Mouse (Mus musculus) hindbrain, embryonic 15.5 days (tissue): Measurements from ENCODE around the gene Cd209e. TPM values are rescaled to one million over a fixed set of nuclear protein-coding genes. Genes with fewer than 3 reads are reported as not detected.
"Not testable (repeated sequence)": the region's sequence is repeated elsewhere in the genome, so short reads cannot be mapped to it uniquely, and the experiment has no call there.

Experiments used
- ATAC-seq: fragments of 200-750 bp; cut with Nextera tagmentation; 2 replicates; pipeline ENCODE4 v1.8.0; 2017; ENCODE audit warnings: low read depth, moderate number of reproducible peaks, moderate TSS enrichment; ENCODE audit not compliant: low FRiP score
- H3K27ac ChIP-seq: fragments of 300-500 bp; sonication (generic); replicated peaks from 2 replicates; pipeline ENCODE4 v1.5.1; 2015; ENCODE audit warnings: mild to moderate bottlenecking, inconsistent platforms
- H3K27me3 ChIP-seq: fragments of 300-500 bp; sonication (generic); 2 replicates; pipeline ENCODE4 v1.6.1; 2015; ENCODE audit warnings: control low read depth, inconsistent platforms
- H3K36me3 ChIP-seq: fragments of 300-500 bp; sonication (generic); 2 replicates; pipeline ENCODE4 v1.6.1; 2015; ENCODE audit warnings: control low read depth, inconsistent platforms
- H3K4me1 ChIP-seq: fragments of 300-500 bp; sonication (generic); replicated peaks from 2 replicates; pipeline ENCODE4 v1.6.1; 2015; ENCODE audit warnings: control low read depth, inconsistent platforms
- H3K4me2 ChIP-seq: fragments of 300-500 bp; sonication (generic); 2 replicates; pipeline ENCODE4 v1.6.1; 2015; ENCODE audit warnings: moderate library complexity, mild to moderate bottlenecking, inconsistent platforms
- H3K4me3 ChIP-seq: fragments of 300-500 bp; sonication (generic); 2 replicates; pipeline ENCODE4 v1.5.1; 2015; ENCODE audit warnings: mild to moderate bottlenecking, inconsistent platforms
- H3K9ac ChIP-seq: fragments of 300-500 bp; sonication (generic); 2 replicates; pipeline ENCODE4 v1.6.1; 2015; ENCODE audit warnings: inconsistent platforms
- H3K9me3 ChIP-seq: fragments of 300-500 bp; sonication (generic); 2 replicates; pipeline ENCODE4 v1.6.1; 2016; ENCODE audit warnings: control low read depth, inconsistent platforms
- WGBS: fragments of 180-500 bp; shearing (Covaris S2); methylation state at CpG from one replicate; pipeline ENCODE4 v1.1.7; 2015; 5-methylcytosine and 5-hydroxymethylcytosine counted together
- polyA plus RNA-seq: library from polyadenylated mRNA; unstranded; fragments of >200 nt; fragmentation: Nextera tagmentation; extraction: Ambion mirVana; gene quantifications from 2 replicates; pipeline ENCODE4 v1.2.1, GENCODE M21; 2015

Cd209e gene
- not detected in 2 replicates for polyA plus RNA-seq

DNA sequence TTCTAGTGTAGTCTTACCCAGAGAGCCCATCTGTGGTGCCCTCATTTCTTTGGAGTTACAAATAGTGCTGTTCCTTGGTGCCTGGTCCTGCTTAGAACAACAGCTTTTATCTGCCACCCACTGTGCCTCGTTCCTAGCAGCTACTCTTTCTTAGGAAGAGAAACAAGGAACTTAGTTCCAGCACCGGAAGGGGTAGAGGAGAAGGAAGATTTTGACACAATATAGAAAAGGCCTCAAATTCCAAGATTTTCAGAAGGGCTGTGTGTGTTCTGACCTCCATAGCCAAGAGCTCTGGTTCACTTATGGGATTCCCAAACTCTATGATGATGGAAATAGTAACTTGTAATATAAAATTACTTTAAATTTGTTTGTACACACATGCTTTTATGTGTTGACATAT lies at the start of gene Cd209e:
Gene Cd209e, minus strand, starts transcription at position 101 of the 400 bp plus-strand sequence.
- ATAC-seq, result no peak
- 73% methylated on average over 2 of the region's 2 CpGs for WGBS
- no peak within 1 kb of the TSS for H3K4me2 ChIP-seq

DNA sequence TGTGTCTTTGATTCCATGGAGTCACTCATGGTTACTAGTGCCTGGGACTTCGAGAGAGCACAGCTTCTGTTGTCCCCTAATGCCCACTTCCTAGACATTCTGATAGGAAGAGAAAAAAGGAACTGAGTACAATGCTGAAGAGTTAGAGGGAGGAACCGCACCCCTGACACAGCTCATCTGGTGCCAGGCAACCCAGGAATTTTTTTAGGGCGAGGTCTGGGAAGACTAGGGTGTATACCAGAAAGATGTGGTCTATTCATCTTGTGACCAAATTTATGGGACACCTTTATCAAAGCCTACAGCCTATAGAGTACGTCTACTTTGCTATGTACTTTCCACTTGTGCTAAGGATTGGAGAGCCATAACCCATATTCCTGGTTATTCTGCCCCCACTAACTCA lies 24.3 kb upstream of the Cd209e start, which contains the start of gene Cd209d:
Gene Cd209d, minus strand, starts transcription at position 101 of the 400 bp plus-strand sequence.
- Histone ChIP-seq H3K4me1 (no peaks in the 10 kb centered on the region), H3K4me2 (no peak within 1 kb of the TSS), H3K27ac (no peak within 1 kb of the TSS), H3K27me3 (no peaks in the 10 kb centered on the region), H3K9ac (no peak within 1 kb of the TSS), H3K36me3 (no peaks in the 10 kb centered on the region), H3K9me3 (peaks cover 17% of the 10 kb centered on the region), H3K4me3 (no peak within 1 kb of the TSS)
- 78% methylated on average over 4 of the region's 4 CpGs for WGBS
- ATAC-seq, result no peak

More for the DNA sequence above, at the start of gene Cd209e:
- no peak within 1 kb of the TSS for H3K4me3 ChIP-seq
- H3K4me1 ChIP-seq, result no peaks in the 10 kb centered on the region
- H3K9ac ChIP-seq, result no peak within 1 kb of the TSS
- H3K9me3 ChIP-seq, result no peaks in the 10 kb centered on the region; the same call in 1 of the 2 replicates
- no peaks in the 10 kb centered on the region for H3K36me3 ChIP-seq
- no peak within 1 kb of the TSS for H3K27ac ChIP-seq
- H3K27me3 ChIP-seq, result no peaks in the 10 kb centered on the region

DNA sequence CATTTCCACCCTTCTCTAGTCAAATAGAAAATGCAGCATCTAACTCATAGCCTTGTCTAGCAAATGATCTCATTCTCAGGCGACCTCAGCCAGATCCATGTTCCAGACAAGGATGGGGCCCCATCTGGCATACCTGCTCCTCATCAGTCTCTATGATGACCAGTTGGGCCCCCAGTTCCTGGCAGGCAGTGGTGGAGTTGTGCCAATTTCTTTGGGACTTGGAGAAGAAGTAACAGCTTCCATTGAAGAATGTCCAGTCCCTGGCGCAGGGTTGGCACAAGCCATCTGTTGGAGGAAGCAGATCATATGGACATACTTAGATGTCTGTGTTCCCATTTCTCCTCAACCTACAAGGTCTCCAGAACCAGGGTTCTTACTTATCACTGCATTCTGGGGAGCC lies 22.0 kb upstream of the Cd209e start:
- Histone ChIP-seq H3K4me3 (no peak overlapping the region), H3K27ac (no peak overlapping the region), H3K4me1 (no peaks in the 10 kb centered on the region), H3K27me3 (no peaks in the 10 kb centered on the region), H3K4me2 (no peak overlapping the region), H3K9me3 (peaks cover 20% of the 10 kb centered on the region), H3K36me3 (no peaks in the 10 kb centered on the region), H3K9ac (no peak overlapping the region)
- 89% methylated on average over 2 of the region's 2 CpGs for WGBS
- no peak for ATAC-seq

DNA sequence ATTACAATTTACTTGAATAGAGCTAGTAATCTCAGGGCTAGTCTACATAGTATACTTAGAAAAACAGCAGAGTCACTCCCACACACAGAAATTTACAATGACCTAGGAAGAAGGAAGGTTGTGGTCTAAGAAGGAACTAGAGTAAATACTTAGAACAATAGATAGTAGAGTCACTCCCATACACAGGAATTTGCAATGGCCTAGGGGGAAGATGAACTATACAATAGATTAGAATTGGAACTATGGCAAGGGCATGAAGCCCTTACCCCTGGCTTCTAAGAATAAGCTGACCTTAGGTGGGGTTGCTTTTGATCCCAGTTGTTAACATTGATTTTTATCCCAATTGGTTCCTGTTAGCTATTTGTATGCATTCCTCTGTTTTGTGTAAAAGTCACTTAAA lies 8.6 kb upstream of the Cd209e start:
- ATAC-seq, H3K27ac ChIP-seq, H3K27me3 ChIP-seq, H3K4me1 ChIP-seq, H3K36me3 ChIP-seq, H3K9ac ChIP-seq, H3K9me3 ChIP-seq, H3K4me3 ChIP-seq, H3K4me2 ChIP-seq: not testable (repeated sequence)

DNA sequence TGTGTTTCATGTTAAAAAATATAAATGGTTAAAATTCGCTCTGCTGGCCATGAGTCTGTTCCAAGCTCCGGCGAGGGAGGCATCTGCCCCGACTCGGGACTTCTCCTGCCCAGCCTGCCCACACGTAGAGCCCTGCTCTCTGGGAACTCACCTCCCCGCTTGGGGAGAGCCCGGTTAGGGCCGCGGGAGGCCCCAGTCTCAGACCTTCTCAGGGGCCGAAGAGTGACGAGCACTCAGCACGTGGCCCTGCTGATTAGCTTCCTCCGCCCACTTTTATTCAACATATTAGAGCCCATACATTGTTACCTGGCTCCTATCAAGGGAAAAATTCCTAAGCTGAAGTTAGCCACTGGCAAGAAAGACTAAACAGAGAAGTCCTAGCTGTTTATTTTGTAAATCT lies 51.0 kb downstream of the Cd209e start:
- Histone ChIP-seq H3K9me3 (peaks cover 5% of the 10 kb centered on the region; the same call in 1 of the 2 replicates), H3K27ac (no peak overlapping the region), H3K36me3 (no peaks in the 10 kb centered on the region), H3K4me1 (no peaks in the 10 kb centered on the region), H3K27me3 (no peaks in the 10 kb centered on the region), H3K9ac (no peak overlapping the region), H3K4me3 (no peak overlapping the region), H3K4me2 (no peak overlapping the region)
- ATAC-seq, result no peak
- 88% methylated on average over 14 of the region's 14 CpGs for WGBS

Other genes with a start within 250 kb of the Cd209e start
- gene Xab2, start 233.0 kb downstream of the Cd209e start, polyA plus RNA-seq, result 46.3 and 49.9 TPM in 2 replicates
- gene Pet100, start 232.8 kb downstream of the Cd209e start, polyA plus RNA-seq, result 83.4 and 97.2 TPM in 2 replicates
- 9.5 and 22.9 TPM in 2 replicates for gene Pcp2, start 228.8 kb downstream of the Cd209e start, polyA plus RNA-seq
- gene Stxbp2, start 223.4 kb downstream of the Cd209e start, polyA plus RNA-seq, result 38.0 and 45.3 TPM in 2 replicates
- gene Retn, start 198.5 kb downstream of the Cd209e start, polyA plus RNA-seq, result 0.42 and 0.78 TPM in 2 replicates
- 0.10 and 0.13 TPM in 2 replicates for gene Mcemp1, start 188.6 kb downstream of the Cd209e start, polyA plus RNA-seq
- 23.7 and 24.9 TPM in 2 replicates for gene Fcor, start 181.9 kb downstream of the Cd209e start, polyA plus RNA-seq
- gene Trappc5, start 178.0 kb downstream of the Cd209e start, polyA plus RNA-seq, result 60.2 and 62.3 TPM in 2 replicates
- gene Fcer2a, start 160.1 kb downstream of the Cd209e start, polyA plus RNA-seq, result 0.13 and 0.34 TPM in 2 replicates
- gene Clec4g, start 133.7 kb downstream of the Cd209e start, polyA plus RNA-seq, result 0.16 TPM in 1 of 2 replicates, not detected in the other
- gene Cd209a, start 105.3 kb downstream of the Cd209e start, polyA plus RNA-seq, result 0.12 TPM in 1 of 2 replicates, not detected in the other
- not detected in 2 replicates for gene Cd209d, start 24.2 kb upstream of the Cd209e start, polyA plus RNA-seq
- gene Cd209b, start 72.5 kb upstream of the Cd209e start, polyA plus RNA-seq, result not detected in 2 replicates
- gene Cd209c, start 100.4 kb upstream of the Cd209e start, polyA plus RNA-seq, result 0.44 and 0.62 TPM in 2 replicates